9 mouse cellular contexts compared by ENCODE assay signal in genomic region chr2:157063241-157063700, GRCm38 (mm10). TPM values are rescaled to one million over a fixed set of nuclear protein-coding genes. Genes with fewer than 3 reads are reported as not detected.
DNase-seq lines count a peak whose midpoint lies in the region; ATAC-seq and TF ChIP-seq lines count a peak whose summit lies in the region.
"Had no signal": no experiment of that assay in that cellular context is flagged by ENCODE, and none has a peak within 500 bp of the region (broad histone marks: within the 10 kb centered on the region; RNA-seq: fewer than 3 reads in every experiment).

No protein-coding gene starts in this region.

- TF ChIP-seq RAD21 in CH12.LX (IDR thresholded peaks at IDR 0.05; ENCODE audit: low read depth, low read length) = no peak

- no peak for TF ChIP-seq CTCF in layer of hippocampus, adult 2 months (conservative IDR thresholded peaks at IDR 0.05)
- TF ChIP-seq CTCF in CH12.LX (conservative IDR thresholded peaks at IDR 0.05 in 1 of 2, IDR thresholded peaks at IDR 0.05 in 1 of 2; ENCODE audit: low read depth in 2 of 2, low read length in 2 of 2) = no peak
- TF ChIP-seq CTCF in lung, adult 2 months (IDR thresholded peaks at IDR 0.05; ENCODE audit: insufficient read depth, low read length) = no peak

- TF ChIP-seq EP300 in CH12.LX (IDR thresholded peaks at IDR 0.05; ENCODE audit: low read length) = peak; percentile 85

- no peak overlapping the region for H3K4me3 ChIP-seq in layer of hippocampus, adult 2 months
- peak overlapping the region in 1 of 3 experiments; percentile 2 for H3K4me3 ChIP-seq in CH12.LX (replicated peaks in 1 of 3; ENCODE audit: low read depth in 2 of 3, low read length in 2 of 3, poor library complexity in 1 of 3)
- no peak overlapping the region for H3K4me3 ChIP-seq in brown adipose tissue, adult 24 weeks (ENCODE audit: insufficient read depth, low read depth, low read length)
- no peak overlapping the region for H3K4me3 ChIP-seq in lung, adult 2 months (replicated peaks; ENCODE audit: extremely low read depth, low read depth, low read length)
- H3K4me3 ChIP-seq: neural tube, embryonic 12.5 days had no signal

- no peaks in the 10 kb centered on the region for H3K36me3 ChIP-seq in CH12.LX (replicated peaks in 1 of 2; ENCODE audit: control insufficient read depth in 1 of 2, insufficient read depth in 1 of 2, low read length in 1 of 2)

- no peaks in the 10 kb centered on the region for H3K79me2 ChIP-seq in CH12.LX (replicated peaks; ENCODE audit: control insufficient read depth, extremely low read depth, insufficient read depth, poor library complexity, severe bottlenecking)

- H3K4me1 ChIP-seq in CH12.LX (ENCODE audit: control insufficient read depth in 1 of 2, insufficient read depth in 2 of 2) = peaks cover 13 to 54% of the 10 kb centered on the region in 2 experiments
- H3K4me1 ChIP-seq in brown adipose tissue, adult 24 weeks (ENCODE audit: control insufficient read depth, insufficient read depth, insufficient read length, low read length) = peaks cover 45% of the 10 kb centered on the region
- peaks cover 40% of the 10 kb centered on the region for H3K4me1 ChIP-seq in lung, adult 2 months (ENCODE audit: control insufficient read depth, insufficient read depth, low read length)

- no peak for ATAC-seq in CD4-positive, CD25-positive, alpha-beta regulatory T cell, adult 4 months

- no peak for DNase-seq in layer of hippocampus, adult 2 months (ENCODE audit: low spot score in 2 of 2)
- no peak for DNase-seq in layer of hippocampus, postnatal 25 days (ENCODE audit: extremely low spot score in 1 of 2, low spot score in 1 of 2)
- DNase-seq in CH12.LX (ENCODE audit: extremely low read depth) (peak; percentile 56), MN1 (ENCODE audit: low spot score) (no peak)
- DNase-seq in lung, adult 2 months = no peak
- DNase-seq in embryo, embryonic 10 days (ENCODE audit: low spot score) = no peak

- H3K27ac ChIP-seq in layer of hippocampus, adult 2 months = peak overlapping the region; percentile 80
- no peak overlapping the region for H3K27ac ChIP-seq in CH12.LX (ENCODE audit: insufficient read depth, low read depth)
- peak overlapping the region; percentile 39 for H3K27ac ChIP-seq in brown adipose tissue, adult 24 weeks (replicated peaks; ENCODE audit: low read depth, low read length)
- H3K27ac ChIP-seq: neural tube, embryonic 12.5 days had no signal

- dilution Hi-C loops in CH12.LX (cut with MboI; ENCODE audit: extremely low pct_ligation_motif_present, extremely low pct_unique_long_range_greater_than_20kb, low sequenced_read_pairs) = no loop called here

- TF ChIP-seq POLR2A in CH12.LX (IDR thresholded peaks at IDR 0.05; ENCODE audit: low read depth, low read length) = no peak
- TF ChIP-seq POLR2A in lung, adult 2 months (IDR thresholded peaks at IDR 0.05; ENCODE audit: borderline replicate concordance, extremely low read depth, low read depth, low read length) = 0 out of 2 replicates have a peak, but pooled peaks have one; percentile 3

- whole genome bisulfite sequencing in lung, adult 2 months = 24% methylated on average over 4 of the region's 4 CpGs

- no peaks in the 10 kb centered on the region for H3K9me3 ChIP-seq in CH12.LX (replicated peaks; ENCODE audit: low read length)
- H3K9me3 ChIP-seq: neural tube, embryonic 12.5 days had no signal

- no peak overlapping the region for H3K4me2 ChIP-seq in CH12.LX (ENCODE audit: insufficient read depth, low read depth, poor library complexity, severe bottlenecking)

- H3K9ac ChIP-seq in CH12.LX (ENCODE audit: insufficient read depth, low read depth) = no peak overlapping the region
- H3K9ac ChIP-seq: neural tube, embryonic 12.5 days had no signal

- H3K27me3 ChIP-seq in CH12.LX (replicated peaks) = no peaks in the 10 kb centered on the region
- H3K27me3 ChIP-seq: neural tube, embryonic 12.5 days had no signal

- in situ Hi-C loops in CH12.LX (cut with MboI; ENCODE audit: low pct_ligation_motif_present, low pct_unique_long_range_greater_than_20kb, low sequenced_read_pairs) = no loop called here

TF ChIP-seq in CH12.LX, 34 proteins besides CTCF, POLR2A, EP300 and RAD21:
- TF ChIP-seq MYC (IDR thresholded peaks at IDR 0.05; ENCODE audit: low read depth, low read length) (peak; percentile 55; the same call in 1 of the 2 replicates), ZC3H11A (IDR thresholded peaks at IDR 0.05; ENCODE audit: low read depth, low read length) (no peak), MAX (IDR thresholded peaks at IDR 0.05; ENCODE audit: low read length) (peak; percentile 71), RCOR1 (conservative IDR thresholded peaks at IDR 0.05; ENCODE audit: low read depth, low read length) (0 out of 2 replicates have a peak, but pooled peaks have one; percentile 65), IRF4 (IDR thresholded peaks at IDR 0.05; ENCODE audit: low read depth, low read length) (peak; percentile 80), BHLHE40 (IDR thresholded peaks at IDR 0.05; ENCODE audit: low read depth, low read length) (no peak), MXI1 (IDR thresholded peaks at IDR 0.05; ENCODE audit: low read depth, low read length) (peak; percentile 50; the same call in 1 of the 2 replicates), ELF1 (IDR thresholded peaks at IDR 0.05; ENCODE audit: low read depth, low read length) (peak; percentile 50; the same call in 1 of the 2 replicates), NRF1 (IDR thresholded peaks at IDR 0.05; ENCODE audit: low read depth, low read length) (no peak), ETS1 (conservative IDR thresholded peaks at IDR 0.05; ENCODE audit: low read depth, low read length) (peak; percentile 55), CHD2 (IDR thresholded peaks at IDR 0.05; ENCODE audit: low read length) (0 out of 2 replicates have a peak, but pooled peaks have one; percentile 47), SIN3A (IDR thresholded peaks at IDR 0.05; ENCODE audit: low read length) (0 out of 2 replicates have a peak, but pooled peaks have one; percentile 21), TCF12 (IDR thresholded peaks at IDR 0.05; ENCODE audit: low read depth, low read length) (0 out of 2 replicates have a peak, but pooled peaks have one; percentile 41)
TF ChIP-seq in CH12.LX: peak in this region for 10.

RNA-seq across cellular contexts. Expression of gene Soga1, which starts 15.8 kb away (rescaled TPM):
- 10 to 100 TPM; 31.4 to 36.3 TPM for total RNA-seq in layer of hippocampus, adult 2 months (2021)
- 10 to 100 TPM; 36.3 to 46.3 TPM for total RNA-seq in layer of hippocampus, postnatal 25 days (2021)
- total RNA-seq in CH12.LX (2012; rRNA removed) (1.0 and 2.0 TPM in 2 replicates), CH12.LX (2014; rRNA removed) (0.31 and 0.39 TPM in 2 replicates)
- polyA plus RNA-seq in CH12.LX (2012; ENCODE audit: insufficient read length, low read depth) = 1.8 and 2.0 TPM in 2 replicates
- 6.0 and 6.9 TPM in 2 replicates for polyA plus RNA-seq in brown adipose tissue, adult 24 weeks (2012; ENCODE audit: insufficient read depth, insufficient read length, missing spikeins)
- 34.1 and 37.1 TPM in 2 replicates for polyA plus RNA-seq in lung, adult 2 months (2012; rRNA removed)
- polyA plus RNA-seq in CD4-positive, CD25-positive, alpha-beta regulatory T cell, adult 4 months (2017; shearing (Covaris generic)) = under 1 TPM in 1 of 2 experiments, not detected in 1; 0.16 TPM

RNA-seq across cellular contexts. Expression of gene Tldc2, which starts 23.6 kb away (rescaled TPM):
- total RNA-seq in layer of hippocampus, adult 2 months (2021) = not detected
- total RNA-seq in layer of hippocampus, postnatal 25 days (2021) = not detected
- total RNA-seq in CH12.LX (2012; rRNA removed) = not detected in 2 replicates
- not detected in 2 replicates for total RNA-seq in CH12.LX (2014; rRNA removed)
- polyA plus RNA-seq in CH12.LX (2012; ENCODE audit: insufficient read length, low read depth) = not detected in 2 replicates
- not detected in 2 replicates for polyA plus RNA-seq in brown adipose tissue, adult 24 weeks (2012; ENCODE audit: insufficient read depth, insufficient read length, missing spikeins)
- not detected in 2 replicates for polyA plus RNA-seq in lung, adult 2 months (2012; rRNA removed)
- not detected for polyA plus RNA-seq in CD4-positive, CD25-positive, alpha-beta regulatory T cell, adult 4 months (2017; shearing (Covaris generic))
- polyA plus RNA-seq: neural tube, embryonic 12.5 days had no signal

RNA-seq across cellular contexts. Expression of gene Dsn1, which starts 56.3 kb away (rescaled TPM):
- total RNA-seq in layer of hippocampus, adult 2 months (2021) = 1 to 10 TPM; 2.8 to 3.7 TPM
- total RNA-seq in layer of hippocampus, postnatal 25 days (2021) = 1 to 10 TPM; 4.0 to 7.2 TPM
- total RNA-seq in CH12.LX (2012; rRNA removed) (23.2 and 23.4 TPM in 2 replicates), CH12.LX (2014; rRNA removed) (34.3 and 38.0 TPM in 2 replicates)
- 25.6 and 26.5 TPM in 2 replicates for polyA plus RNA-seq in CH12.LX (2012; ENCODE audit: insufficient read length, low read depth)
- 1.3 TPM in 1 of 2 replicates, not detected in the other for polyA plus RNA-seq in brown adipose tissue, adult 24 weeks (2012; ENCODE audit: insufficient read depth, insufficient read length, missing spikeins)
- polyA plus RNA-seq in lung, adult 2 months (2012; rRNA removed) = 1.2 and 1.8 TPM in 2 replicates
- 10 to 100 TPM; 10.8 to 16.6 TPM for polyA plus RNA-seq in CD4-positive, CD25-positive, alpha-beta regulatory T cell, adult 4 months (2017; shearing (Covaris generic))
